Mouse (Mus musculus): ENCODE measurements at regions not wholly inside any gene's neighbourhood (a gene's known extent, or its start where the extent isn't known, plus 50 kb on each side); places are given as distances from the start of the nearest gene placed in this dataset.

GRCm38 (mm10) chr6:52105031-52105593 is 53.0 kb downstream of the Hoxa1 start:
- DNase-seq = no peak

- DNase-seq = no peak
Observed at GRCm38 (mm10) chr6:52104141-52104540, 54.0 kb downstream of the Hoxa1 start.

- no peak for DNase-seq
Observed at GRCm38 (mm10) chr6:52103661-52104060, 54.5 kb downstream of the Hoxa1 start.

GRCm38 (mm10) chr6:52102699-52103098 is 55.4 kb downstream of the Hoxa1 start:
- DNase-seq = no peak

- DNase-seq = no peak
Observed at GRCm38 (mm10) chr6:52102179-52102578, 55.9 kb downstream of the Hoxa1 start.

GRCm38 (mm10) chr6:52101209-52101608 is 56.9 kb downstream of the Hoxa1 start:
- no peak for DNase-seq

GRCm38 (mm10) chr6:52098851-52099250 is 59.3 kb downstream of the Hoxa1 start:
- no peak for DNase-seq

- DNase-seq = no peak
Observed at GRCm38 (mm10) chr6:52095575-52095974, 62.5 kb downstream of the Hoxa1 start.

GRCm38 (mm10) chr6:52091445-52091844 is 66.7 kb downstream of the Hoxa1 start:
- DNase-seq = no peak

- DNase-seq = no peak
Observed at GRCm38 (mm10) chr6:52085932-52086643, 72.0 kb downstream of the Hoxa1 start.

GRCm38 (mm10) chr6:52084622-52085021 is 72.3 kb upstream of the Skap2 start:
- DNase-seq = no peak

GRCm38 (mm10) chr6:52079501-52079900 is 67.2 kb upstream of the Skap2 start:
- DNase-seq = no peak

- no peak for DNase-seq
Observed at GRCm38 (mm10) chr6:52078530-52079340, 66.4 kb upstream of the Skap2 start.

- no peak for DNase-seq
Observed at GRCm38 (mm10) chr6:52076179-52076932, 64.0 kb upstream of the Skap2 start.

- no peak for DNase-seq
Observed at GRCm38 (mm10) chr6:52074904-52075303, 62.6 kb upstream of the Skap2 start.

- no peak for DNase-seq
Observed at GRCm38 (mm10) chr6:52067151-52067550, 54.8 kb upstream of the Skap2 start.

- DNase-seq = no peak
Observed at GRCm38 (mm10) chr6:52065652-52066051, 53.3 kb upstream of the Skap2 start.

- DNase-seq = peak in 1 of 2 experiments; percentile 6
Observed at GRCm38 (mm10) chr6:52064176-52065015, 52.0 kb upstream of the Skap2 start.

All from B cell, adult 2 months (primary cell).